Mouse (Mus musculus): Measurements from ENCODE around the gene Grm5.

GRCm38 (mm10) chr7:88116724-88117409 lies 532.9 kb downstream of the Grm5 start:
- TF ChIP-seq CTCF (IDR thresholded peaks at IDR 0.05; ENCODE audit: low read depth): no peak
- TF ChIP-seq EP300 (IDR thresholded peaks at IDR 0.05; ENCODE audit: low read depth): no peak
